Mouse (Mus musculus) lung, embryonic 16.5 days (tissue): ENCODE data around the gene Rora. TPM values are rescaled to one million over a fixed set of nuclear protein-coding genes. Genes with fewer than 3 reads are reported as not detected.

ENCODE experiments used
- ATAC-seq: fragments of 200-750 bp; cut with Nextera tagmentation; 2 replicates; pipeline ENCODE4 v1.8.0; 2017; ENCODE audit warnings: low read depth, mild to moderate bottlenecking, moderate library complexity
- H3K27ac ChIP-seq: fragments of 300-500 bp; sonication (generic); 2 replicates; pipeline ENCODE4 v1.5.1; 2014; ENCODE audit warnings: mild to moderate bottlenecking, control low read depth, low read length
- H3K27me3 ChIP-seq: fragments of 300-500 bp; sonication (generic); 2 replicates; pipeline ENCODE4 v1.6.1; 2014; ENCODE audit warnings: low read depth, low read length, mixed read lengths; ENCODE audit not compliant: control insufficient read depth, insufficient read depth
- H3K36me3 ChIP-seq: fragments of 300-500 bp; sonication (generic); 2 replicates; pipeline ENCODE4 v1.6.1; 2014; ENCODE audit warnings: low read length; ENCODE audit not compliant: control insufficient read depth, insufficient read depth
- H3K4me1 ChIP-seq: fragments of 300-500 bp; sonication (generic); replicated peaks from 2 replicates; pipeline ENCODE4 v1.6.1; 2014; ENCODE audit warnings: low read length, mixed read lengths; ENCODE audit not compliant: control insufficient read depth, insufficient read depth
- H3K4me2 ChIP-seq: fragments of 300-500 bp; sonication (generic); 2 replicates; pipeline ENCODE4 v1.6.1; 2014; ENCODE audit warnings: low read depth, low read length, control low read depth
- H3K4me3 ChIP-seq: fragments of 300-500 bp; sonication (generic); 2 replicates; pipeline ENCODE4 v1.5.1; 2014; ENCODE audit warnings: mild to moderate bottlenecking, low read length, control low read depth
- H3K9ac ChIP-seq: fragments of 300-500 bp; sonication (generic); 2 replicates; pipeline ENCODE4 v1.6.1; 2014; ENCODE audit warnings: low read length, control low read depth
- H3K9me3 ChIP-seq: fragments of 300-500 bp; sonication (generic); 2 replicates; pipeline ENCODE4 v1.6.1; 2016; ENCODE audit warnings: low read length; ENCODE audit not compliant: control insufficient read depth
- WGBS: fragments of 180-500 bp; shearing (Covaris S2); extraction: QIAGEN DNeasy Blood & Tissue Kit; methylation state at CpG from one replicate; pipeline ENCODE4 v1.1.7; 2014; 5-methylcytosine and 5-hydroxymethylcytosine counted together
- polyA plus RNA-seq: library from polyadenylated mRNA; unstranded; fragments of >200 nt; fragmentation: Nextera tagmentation; extraction: Ambion mirVana; gene quantifications from 2 replicates; pipeline ENCODE4 v1.2.1, GENCODE M21; 2015

Rora gene
- polyA plus RNA-seq, 1 experiment from 2014 or later, result 8.4 TPM

GRCm38 (mm10) chr9:68942595-68943011 lies 289.0 kb downstream of the Rora start:
- 64% methylated on average over 4 of the region's 4 CpGs for WGBS
- no peak overlapping the region for H3K4me2 ChIP-seq
- no peaks in the 10 kb centered on the region for H3K27me3 ChIP-seq
- H3K36me3 ChIP-seq, result no peaks in the 10 kb centered on the region
- H3K9me3 ChIP-seq, result no peaks in the 10 kb centered on the region
- H3K4me3 ChIP-seq, result no peak overlapping the region
- H3K9ac ChIP-seq, result no peak overlapping the region
- no peak for ATAC-seq
- H3K27ac ChIP-seq, result no peak overlapping the region
- H3K4me1 ChIP-seq, result 0 out of 2 replicates have a peak, but pooled peaks cover 2% of the 10 kb centered on the region

GRCm38 (mm10) chr9:68944026-68944425 lies 290.4 kb downstream of the Rora start:
- H3K4me3 ChIP-seq, result no peak overlapping the region
- H3K36me3 ChIP-seq, result no peaks in the 10 kb centered on the region
- no peaks in the 10 kb centered on the region for H3K27me3 ChIP-seq
- WGBS, result 89% methylated on average over 3 of the region's 3 CpGs
- ATAC-seq, result no peak
- no peaks in the 10 kb centered on the region for H3K9me3 ChIP-seq
- no peak overlapping the region for H3K4me2 ChIP-seq
- no peak overlapping the region for H3K9ac ChIP-seq
- no peak overlapping the region for H3K27ac ChIP-seq
- 0 out of 2 replicates have a peak, but pooled peaks cover 2% of the 10 kb centered on the region for H3K4me1 ChIP-seq

- no peaks in the 10 kb centered on the region for H3K27me3 ChIP-seq
- no peaks in the 10 kb centered on the region for H3K36me3 ChIP-seq
- no peaks in the 10 kb centered on the region for H3K4me1 ChIP-seq
- H3K9ac ChIP-seq, result no peak overlapping the region
- H3K4me3 ChIP-seq, result no peak overlapping the region
- H3K9me3 ChIP-seq, result no peaks in the 10 kb centered on the region
- ATAC-seq, result no peak
- WGBS, result 36% methylated on average over 6 of the region's 6 CpGs
- H3K4me2 ChIP-seq, result no peak overlapping the region
- H3K27ac ChIP-seq, result no peak overlapping the region
Observed at GRCm38 (mm10) chr9:68947707-68948106, 294.1 kb downstream of the Rora start.

- no peaks in the 10 kb centered on the region for H3K4me1 ChIP-seq
- no peak overlapping the region for H3K4me2 ChIP-seq
- H3K27ac ChIP-seq, result no peak overlapping the region
- no peak overlapping the region for H3K4me3 ChIP-seq
- ATAC-seq, result no peak
- H3K9ac ChIP-seq, result no peak overlapping the region
- WGBS, result 66% methylated on average over 3 of the region's 3 CpGs
- no peaks in the 10 kb centered on the region for H3K36me3 ChIP-seq
- no peaks in the 10 kb centered on the region for H3K9me3 ChIP-seq
- no peaks in the 10 kb centered on the region for H3K27me3 ChIP-seq
Observed at GRCm38 (mm10) chr9:68948141-68948540, 294.6 kb downstream of the Rora start.

GRCm38 (mm10) chr9:68956210-68956874 lies 302.8 kb downstream of the Rora start:
- 41% methylated on average over 12 of the region's 12 CpGs for WGBS

GRCm38 (mm10) chr9:68956938-68957573 lies 303.5 kb downstream of the Rora start:
- H3K4me2 ChIP-seq, result no peak overlapping the region
- no peaks in the 10 kb centered on the region for H3K27me3 ChIP-seq
- WGBS, result 58% methylated on average over 5 of the region's 5 CpGs
- H3K36me3 ChIP-seq, result no peaks in the 10 kb centered on the region
- no peak overlapping the region for H3K27ac ChIP-seq
- H3K9me3 ChIP-seq, result no peaks in the 10 kb centered on the region
- ATAC-seq, result no peak
- H3K9ac ChIP-seq, result no peak overlapping the region
- no peak overlapping the region for H3K4me3 ChIP-seq
- no peaks in the 10 kb centered on the region; the same call in 1 of the 2 replicates for H3K4me1 ChIP-seq

More at GRCm38 (mm10) chr9:68956210-68956874, 302.8 kb downstream of the Rora start:
- Histone ChIP-seq H3K36me3 (no peaks in the 10 kb centered on the region), H3K27ac (no peak overlapping the region), H3K4me3 (no peak overlapping the region), H3K4me1 (no peaks in the 10 kb centered on the region; the same call in 1 of the 2 replicates), H3K4me2 (no peak overlapping the region), H3K9me3 (no peaks in the 10 kb centered on the region), H3K27me3 (no peaks in the 10 kb centered on the region), H3K9ac (no peak overlapping the region)
- peak; percentile 50; the same call in 1 of the 2 replicates for ATAC-seq

GRCm38 (mm10) chr9:68957793-68958192 lies 304.2 kb downstream of the Rora start:
- H3K36me3 ChIP-seq, result no peaks in the 10 kb centered on the region
- H3K4me2 ChIP-seq, result no peak overlapping the region
- no peak overlapping the region for H3K4me3 ChIP-seq
- no peak overlapping the region for H3K9ac ChIP-seq
- ATAC-seq, result peak; percentile 37; the same call in 1 of the 2 replicates
- WGBS, result 71% methylated on average over 3 of the region's 3 CpGs
- H3K27me3 ChIP-seq, result no peaks in the 10 kb centered on the region
- no peaks in the 10 kb centered on the region for H3K9me3 ChIP-seq
- H3K4me1 ChIP-seq, result no peaks in the 10 kb centered on the region; the same call in 1 of the 2 replicates
- no peak overlapping the region for H3K27ac ChIP-seq

- H3K4me1 ChIP-seq, result no peaks in the 10 kb centered on the region; the same call in 1 of the 2 replicates
- H3K27me3 ChIP-seq, result no peaks in the 10 kb centered on the region
- no peak overlapping the region for H3K4me2 ChIP-seq
- no peak overlapping the region for H3K9ac ChIP-seq
- H3K36me3 ChIP-seq, result no peaks in the 10 kb centered on the region
- ATAC-seq, result peak; percentile 47; the same call in 1 of the 2 replicates
- H3K27ac ChIP-seq, result no peak overlapping the region
- no peak overlapping the region for H3K4me3 ChIP-seq
- 32% methylated on average over 5 of the region's 5 CpGs for WGBS
- no peaks in the 10 kb centered on the region for H3K9me3 ChIP-seq
Observed at GRCm38 (mm10) chr9:68958919-68959318, 305.3 kb downstream of the Rora start.

- Histone ChIP-seq H3K27me3 (no peaks in the 10 kb centered on the region), H3K4me3 (no peak overlapping the region), H3K27ac (no peak overlapping the region), H3K9me3 (no peaks in the 10 kb centered on the region), H3K4me2 (no peak overlapping the region), H3K36me3 (no peaks in the 10 kb centered on the region), H3K9ac (no peak overlapping the region), H3K4me1 (no peaks in the 10 kb centered on the region)
- 97% methylated on average over 5 of the region's 5 CpGs for WGBS
- ATAC-seq, result no peak
Observed at GRCm38 (mm10) chr9:68963898-68964297, 310.3 kb downstream of the Rora start.
